Mouse (Mus musculus) lung, adult 2 months (tissue): ENCODE measurements at regions not wholly inside any gene's neighbourhood (a gene's known extent, or its start where the extent isn't known, plus 50 kb on each side); places are given as distances from the start of the nearest gene placed in this dataset.

Experiments
- CTCF ChIP-seq: fragments of 200-500 bp; IDR thresholded peaks from 2 replicates; pipeline ENCODE4 v1.5.1; 2011; ENCODE audit warnings: mild to moderate bottlenecking, low read length, control low read depth; ENCODE audit not compliant: insufficient read depth
- POLR2A ChIP-seq: fragments of 200-500 bp; IDR thresholded peaks from 2 replicates; pipeline ENCODE4 v1.6.1; 2011; ENCODE audit warnings: low read depth, mild to moderate bottlenecking, control low read depth, low read length, borderline replicate concordance; ENCODE audit errors: extremely low read depth

DNA sequence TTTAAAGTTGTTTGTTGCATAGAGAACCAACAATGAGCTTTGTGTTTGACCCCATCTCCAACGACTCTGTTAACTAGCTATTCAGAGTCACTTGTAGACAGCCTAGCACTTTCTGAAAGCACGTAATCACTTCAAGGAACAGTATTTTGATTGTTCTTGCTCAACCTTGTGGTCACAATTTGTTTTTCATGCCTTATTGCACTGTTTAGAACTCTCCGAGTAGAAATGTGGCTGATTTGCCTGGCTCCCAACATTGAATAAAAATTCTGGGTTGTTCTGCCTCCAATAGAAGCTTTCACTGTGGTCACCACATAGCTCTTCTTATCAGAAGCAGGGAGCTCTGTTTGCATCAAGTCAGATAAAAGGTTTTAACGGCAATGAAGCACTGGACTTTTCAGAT is 446.9 kb upstream of the Fam19a5 start:
- TF ChIP-seq CTCF (no peak), POLR2A (no peak)
